Mouse (Mus musculus) kidney, embryonic 15.5 days (tissue): ENCODE measurements around the gene Cdkal1. TPM values are rescaled to one million over a fixed set of nuclear protein-coding genes. Genes with fewer than 3 reads are reported as not detected.
A peak's percentile ranks its signal among the peaks of the same experiment; 100 is the strongest.

Source experiments
- ATAC-seq: fragments of 200-750 bp; cut with Nextera tagmentation; replicated peaks from 2 replicates; pipeline ENCODE4 v1.8.0; 2017; ENCODE audit warnings: moderate TSS enrichment; ENCODE audit not compliant: low FRiP score
- H3K27ac ChIP-seq: fragments of 300-500 bp; sonication (generic); 2 replicates; pipeline ENCODE4 v1.5.1; 2015; ENCODE audit warnings: mild to moderate bottlenecking, inconsistent platforms
- H3K27me3 ChIP-seq: fragments of 300-500 bp; sonication (generic); 2 replicates; pipeline ENCODE4 v1.6.1; 2015; ENCODE audit warnings: inconsistent platforms
- H3K36me3 ChIP-seq: fragments of 300-500 bp; sonication (generic); 2 replicates; pipeline ENCODE4 v1.6.1; 2015; ENCODE audit warnings: inconsistent platforms
- H3K4me1 ChIP-seq: fragments of 300-500 bp; sonication (generic); 2 replicates; pipeline ENCODE4 v1.6.1; 2015; ENCODE audit warnings: inconsistent platforms
- H3K4me2 ChIP-seq: fragments of 300-500 bp; sonication (generic); 2 replicates; pipeline ENCODE4 v1.6.1; 2015; ENCODE audit warnings: moderate library complexity, mild to moderate bottlenecking, inconsistent platforms
- H3K4me3 ChIP-seq: fragments of 300-500 bp; sonication (generic); replicated peaks from 2 replicates; pipeline ENCODE4 v1.5.1; 2015; ENCODE audit warnings: mild to moderate bottlenecking, inconsistent platforms
- H3K9ac ChIP-seq: fragments of 300-500 bp; sonication (generic); 2 replicates; pipeline ENCODE4 v1.6.1; 2015; ENCODE audit warnings: mild to moderate bottlenecking, inconsistent platforms
- H3K9me3 ChIP-seq: fragments of 300-500 bp; sonication (generic); replicated peaks from 2 replicates; pipeline ENCODE4 v1.6.1; 2016; ENCODE audit warnings: inconsistent platforms
- WGBS: fragments of 180-500 bp; shearing (Covaris S2); methylation state at CpG from one replicate; pipeline ENCODE4 v1.1.7; 2015; ENCODE audit warnings: mixed read lengths; 5-methylcytosine and 5-hydroxymethylcytosine counted together
- polyA plus RNA-seq: library from polyadenylated mRNA; unstranded; fragments of >200 nt; fragmentation: Nextera tagmentation; extraction: Ambion mirVana; gene quantifications from 2 replicates; pipeline ENCODE4 v1.2.1, GENCODE M21; 2015

Gene Cdkal1
- polyA plus RNA-seq, 1 experiment from 2014 or later = 33.5 TPM

DNA sequence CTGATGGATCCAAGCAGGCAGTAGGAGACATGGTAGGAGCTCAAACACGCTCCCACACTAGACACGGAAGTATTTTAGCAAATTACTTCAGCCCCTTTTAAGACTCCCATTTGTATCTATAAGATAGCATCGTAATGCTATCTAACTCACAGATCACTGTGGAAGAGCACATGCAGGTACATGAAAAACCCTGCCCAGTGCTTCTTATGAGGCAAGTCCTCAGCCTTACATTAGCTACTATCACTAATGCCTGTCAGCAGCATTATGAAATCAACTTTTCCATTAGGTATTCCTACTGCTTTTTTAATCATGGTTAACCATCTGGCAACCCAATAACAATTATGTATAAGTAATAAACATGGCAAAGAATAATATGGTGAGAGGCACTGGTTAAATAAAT lies 47.5 kb downstream of the Cdkal1 start:
- no peak overlapping the region for H3K4me2 ChIP-seq
- H3K27me3 ChIP-seq = no peaks in the 10 kb centered on the region
- no peak overlapping the region for H3K27ac ChIP-seq
- H3K4me3 ChIP-seq = no peak overlapping the region
- H3K36me3 ChIP-seq = no peaks in the 10 kb centered on the region
- 89% methylated on average over 3 of the region's 3 CpGs for WGBS
- H3K9me3 ChIP-seq = no peaks in the 10 kb centered on the region
- H3K4me1 ChIP-seq = no peaks in the 10 kb centered on the region
- no peak overlapping the region for H3K9ac ChIP-seq
- ATAC-seq = no peak

DNA sequence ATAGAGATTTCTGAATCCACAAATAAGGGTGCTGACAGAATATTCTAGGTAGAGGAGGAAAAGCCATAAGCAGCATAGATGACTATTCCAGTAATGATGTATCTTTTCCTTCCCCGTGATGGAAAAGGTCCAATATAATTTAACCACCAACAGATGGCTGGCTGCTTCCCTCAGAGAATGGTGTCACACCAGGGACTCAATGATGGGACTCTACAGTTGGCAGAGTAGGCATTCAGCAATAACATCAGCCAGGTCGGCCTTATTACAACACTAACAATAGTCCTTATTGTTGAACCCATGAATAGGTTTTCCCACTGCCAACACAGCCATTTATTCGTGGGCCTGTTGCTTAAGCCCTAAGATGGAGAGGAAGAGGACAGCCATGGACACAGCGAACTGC lies 48.6 kb downstream of the Cdkal1 start:
- Histone ChIP-seq H3K27me3 (no peaks in the 10 kb centered on the region), H3K36me3 (no peaks in the 10 kb centered on the region), H3K4me2 (no peak overlapping the region), H3K9me3 (no peaks in the 10 kb centered on the region), H3K9ac (no peak overlapping the region), H3K27ac (no peak overlapping the region), H3K4me3 (no peak overlapping the region), H3K4me1 (no peaks in the 10 kb centered on the region)
- 88% methylated on average over 4 of the region's 4 CpGs for WGBS
- no peak for ATAC-seq

DNA sequence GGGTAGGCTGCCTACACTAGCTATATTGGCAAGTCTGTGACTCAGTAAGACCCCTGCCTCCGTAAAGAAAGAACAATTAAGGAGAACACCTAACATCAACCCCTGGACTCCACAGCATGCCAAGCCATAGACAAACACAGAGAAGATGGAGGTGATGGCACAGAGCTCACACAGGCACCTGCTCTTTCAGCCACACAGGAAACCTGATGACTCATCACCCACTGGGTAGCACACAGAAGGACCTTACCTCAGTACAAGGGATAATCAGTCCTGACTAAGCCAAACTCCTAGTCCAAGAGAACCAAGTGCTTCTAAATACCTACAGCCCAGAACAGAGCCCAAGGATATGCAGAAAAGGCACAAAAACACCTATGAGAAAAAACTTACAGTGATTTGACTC lies 50.2 kb downstream of the Cdkal1 start:
- no peak overlapping the region for H3K27ac ChIP-seq
- no peak for ATAC-seq
- H3K9ac ChIP-seq = no peak overlapping the region
- H3K4me1 ChIP-seq = no peaks in the 10 kb centered on the region
- no peaks in the 10 kb centered on the region for H3K27me3 ChIP-seq
- no peak overlapping the region for H3K4me2 ChIP-seq
- no peaks in the 10 kb centered on the region for H3K36me3 ChIP-seq
- no peaks in the 10 kb centered on the region for H3K9me3 ChIP-seq
- H3K4me3 ChIP-seq = no peak overlapping the region
- WGBS = 87% methylated on average over 1 of the region's 1 CpGs

DNA sequence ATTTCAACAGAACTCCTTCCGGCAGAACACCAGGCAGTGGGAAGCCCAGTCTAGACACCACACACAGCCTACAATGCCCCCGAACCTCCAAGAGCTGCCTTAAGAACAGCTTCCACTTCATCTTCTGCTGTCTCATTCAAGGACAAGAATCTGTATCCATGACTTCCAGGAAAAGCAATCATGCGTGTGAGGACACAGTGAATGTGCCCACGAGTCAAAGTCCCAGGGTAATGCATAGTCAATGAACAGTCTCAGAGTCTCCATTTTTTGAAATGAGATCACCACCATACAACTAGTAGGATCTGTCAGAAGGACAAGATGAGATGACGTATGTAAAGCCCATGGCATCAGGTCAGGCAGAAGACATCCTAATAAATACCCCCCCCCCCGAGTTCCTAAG lies 51.4 kb downstream of the Cdkal1 start:
- no peaks in the 10 kb centered on the region for H3K27me3 ChIP-seq
- no peaks in the 10 kb centered on the region for H3K36me3 ChIP-seq
- H3K9ac ChIP-seq = no peak overlapping the region
- no peak overlapping the region for H3K4me3 ChIP-seq
- H3K4me1 ChIP-seq = no peaks in the 10 kb centered on the region
- no peak overlapping the region for H3K4me2 ChIP-seq
- no peak overlapping the region for H3K27ac ChIP-seq
- 79% methylated on average over 6 of the region's 6 CpGs for WGBS
- no peaks in the 10 kb centered on the region for H3K9me3 ChIP-seq
- ATAC-seq = no peak

DNA sequence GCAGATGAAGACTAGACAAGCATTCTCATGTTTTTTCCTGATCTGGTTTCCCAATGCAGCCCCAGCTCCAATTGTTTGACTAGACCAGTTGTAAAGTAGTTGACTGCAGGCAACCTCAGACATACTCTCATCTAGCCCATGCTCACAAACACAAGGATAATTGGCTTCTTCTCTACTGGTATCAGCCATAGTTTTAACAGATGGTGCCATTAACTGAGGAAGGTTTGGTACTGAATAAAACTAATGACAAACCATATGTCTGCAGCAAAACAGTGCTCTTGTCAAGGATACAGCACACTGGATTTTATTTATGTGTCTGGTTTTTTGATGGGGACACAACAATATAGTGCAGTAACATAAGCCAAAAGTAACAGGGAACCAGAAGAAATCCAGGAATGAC lies 52.8 kb downstream of the Cdkal1 start:
- no peak overlapping the region for H3K4me3 ChIP-seq
- H3K36me3 ChIP-seq = no peaks in the 10 kb centered on the region
- H3K9me3 ChIP-seq = no peaks in the 10 kb centered on the region
- no peak overlapping the region for H3K27ac ChIP-seq
- H3K4me2 ChIP-seq = no peak overlapping the region
- H3K9ac ChIP-seq = no peak overlapping the region
- H3K4me1 ChIP-seq = no peaks in the 10 kb centered on the region
- ATAC-seq = no peak
- H3K27me3 ChIP-seq = no peaks in the 10 kb centered on the region

DNA sequence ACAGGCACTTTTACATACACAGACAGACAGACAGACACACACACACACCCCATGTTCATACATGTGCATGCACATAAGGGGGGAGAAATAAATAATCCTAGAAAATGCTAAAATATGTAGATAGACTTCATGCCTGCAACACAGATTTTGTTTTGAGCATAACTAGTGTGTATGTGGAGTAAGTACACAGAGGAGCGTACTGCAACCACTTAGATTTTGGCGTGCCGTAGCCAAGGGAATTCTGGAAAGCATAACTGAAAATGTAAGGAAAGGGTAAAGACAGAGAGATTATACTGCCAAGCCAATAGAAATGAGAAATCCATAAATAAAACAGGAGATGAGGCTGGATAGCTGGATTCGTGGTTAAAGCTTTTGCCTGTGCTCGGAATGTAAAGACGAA lies 55.4 kb downstream of the Cdkal1 start:
- Histone ChIP-seq H3K27me3 (no peaks in the 10 kb centered on the region), H3K4me3 (no peak overlapping the region), H3K27ac (no peak overlapping the region), H3K36me3 (no peaks in the 10 kb centered on the region), H3K9ac (no peak overlapping the region), H3K4me2 (no peak overlapping the region), H3K4me1 (no peaks in the 10 kb centered on the region), H3K9me3 (no peaks in the 10 kb centered on the region)
- WGBS = 95% methylated on average over 6 of the region's 6 CpGs
- ATAC-seq = no peak

DNA sequence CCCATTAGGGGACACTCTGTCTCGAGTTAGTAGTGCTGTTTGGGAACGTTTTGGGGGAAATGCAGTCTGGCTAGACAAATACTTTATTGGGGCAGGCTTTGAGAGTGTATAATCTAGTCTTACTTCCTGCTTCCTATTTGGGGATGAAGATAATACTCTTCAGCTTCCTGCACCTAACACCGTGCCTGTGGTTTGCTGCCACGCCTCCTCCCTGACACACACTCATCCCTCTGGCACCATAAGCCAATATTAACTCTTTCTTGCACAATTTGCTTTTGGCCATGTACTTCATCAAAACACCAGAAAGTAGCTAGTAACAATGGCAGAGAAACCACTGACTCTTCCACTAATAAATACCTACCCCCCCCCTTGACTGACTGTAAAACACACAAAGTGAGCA lies 63.4 kb downstream of the Cdkal1 start:
- Histone ChIP-seq H3K36me3 (no peaks in the 10 kb centered on the region), H3K4me2 (no peak overlapping the region), H3K9ac (no peak overlapping the region), H3K4me1 (0 out of 2 replicates have a peak, but pooled peaks cover 2% of the 10 kb centered on the region), H3K4me3 (no peak overlapping the region), H3K27ac (no peak overlapping the region), H3K9me3 (no peaks in the 10 kb centered on the region), H3K27me3 (no peaks in the 10 kb centered on the region)
- no peak for ATAC-seq
- WGBS = 53% methylated on average over 4 of the region's 4 CpGs

DNA sequence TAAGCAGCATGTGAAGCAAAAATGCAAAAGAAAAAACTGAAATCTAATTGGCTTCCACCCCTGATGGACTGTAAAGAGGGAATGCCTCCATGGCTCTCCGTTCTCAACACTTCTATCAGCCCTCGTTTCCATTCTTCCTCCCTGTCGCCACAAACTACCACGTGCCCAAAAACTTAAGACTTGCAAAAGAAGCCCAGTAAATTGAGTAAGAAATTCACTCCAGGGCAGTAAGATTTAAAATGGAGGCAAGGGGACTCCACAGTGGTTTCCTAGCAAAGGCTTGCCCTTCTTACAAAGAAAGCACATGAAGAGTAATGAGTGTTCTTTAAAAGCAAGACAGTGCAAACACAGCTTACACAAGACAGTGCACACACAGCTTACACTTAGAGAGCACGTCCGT lies 64.0 kb downstream of the Cdkal1 start:
- no peak overlapping the region for H3K4me2 ChIP-seq
- no peaks in the 10 kb centered on the region for H3K9me3 ChIP-seq
- H3K27me3 ChIP-seq = no peaks in the 10 kb centered on the region
- WGBS = 83% methylated on average over 6 of the region's 6 CpGs
- 0 out of 2 replicates have a peak, but pooled peaks cover 4% of the 10 kb centered on the region for H3K4me1 ChIP-seq
- no peak overlapping the region for H3K27ac ChIP-seq
- H3K9ac ChIP-seq = no peak overlapping the region
- H3K4me3 ChIP-seq = no peak overlapping the region
- H3K36me3 ChIP-seq = no peaks in the 10 kb centered on the region
- ATAC-seq = no peak

DNA sequence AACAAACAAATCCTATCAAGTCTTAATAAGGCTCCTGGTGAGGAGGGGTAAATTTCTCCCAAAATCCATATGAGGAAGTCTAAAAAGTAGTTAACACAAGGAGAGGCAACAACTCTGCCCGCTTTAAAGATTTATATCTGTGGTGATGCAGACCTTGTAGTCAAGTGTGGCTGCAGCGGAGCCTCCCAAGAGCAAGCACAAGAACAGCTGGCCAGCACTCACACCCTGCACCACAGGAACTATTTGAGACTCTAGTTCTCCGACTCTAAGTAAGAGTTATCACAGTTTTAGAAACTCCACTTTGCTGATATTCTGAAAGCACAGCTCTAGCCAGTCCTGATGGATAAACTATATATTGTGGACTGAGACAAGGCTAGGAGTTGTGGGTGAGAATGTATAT lies 68.5 kb downstream of the Cdkal1 start:
- ATAC-seq = no peak

DNA sequence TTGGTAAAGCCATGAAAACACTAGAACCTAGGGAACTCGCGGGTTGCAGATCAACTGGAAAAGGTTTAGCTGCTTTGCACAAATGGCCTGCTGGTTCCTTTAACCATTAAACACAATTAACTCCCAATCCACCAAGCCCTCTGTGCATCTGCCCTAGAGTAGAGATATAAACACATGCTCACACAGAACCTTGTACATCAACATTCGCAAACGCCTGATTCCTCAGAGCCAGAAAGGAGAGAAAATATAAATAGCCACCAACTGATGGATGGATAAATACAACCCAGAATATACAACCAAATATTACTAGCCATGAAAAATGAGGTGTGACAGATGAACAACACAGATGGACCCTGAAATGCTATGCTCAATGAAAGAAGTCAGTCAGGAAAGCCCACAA lies 70.6 kb downstream of the Cdkal1 start:
- WGBS = 82% methylated on average over 4 of the region's 4 CpGs
- no peak for ATAC-seq
- H3K4me3 ChIP-seq = no peak overlapping the region

More for the DNA sequence above, 68.5 kb downstream of the Cdkal1 start:
- Histone ChIP-seq H3K9me3 (no peaks in the 10 kb centered on the region), H3K36me3 (no peaks in the 10 kb centered on the region), H3K9ac (no peak overlapping the region), H3K27me3 (no peaks in the 10 kb centered on the region), H3K4me2 (no peak overlapping the region), H3K4me3 (no peak overlapping the region), H3K27ac (no peak overlapping the region), H3K4me1 (peaks cover 10% of the 10 kb centered on the region; the same call in 1 of the 2 replicates)
- WGBS = 30% methylated on average over 3 of the region's 3 CpGs

DNA sequence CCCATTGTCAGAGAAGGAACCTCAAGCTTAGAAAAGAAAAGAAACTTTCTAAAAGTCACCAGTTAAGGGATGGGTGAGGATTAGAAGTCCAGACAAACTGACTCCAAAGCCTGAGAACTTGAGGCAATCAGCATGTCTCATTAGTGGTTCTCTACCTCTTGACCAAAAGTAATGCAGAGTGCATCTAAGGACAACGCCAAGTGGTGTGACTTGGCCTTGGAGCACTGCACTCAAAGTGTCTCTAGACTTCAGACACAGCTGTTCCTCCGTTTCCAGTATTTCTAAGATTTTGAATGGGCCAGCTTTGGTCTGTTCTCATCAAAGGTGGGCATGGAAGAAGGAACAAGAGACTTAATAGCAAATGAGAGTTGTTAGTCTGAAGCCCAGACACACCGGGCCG lies 74.1 kb downstream of the Cdkal1 start:
- Histone ChIP-seq H3K4me2 (no peak overlapping the region), H3K36me3 (no peaks in the 10 kb centered on the region), H3K4me3 (no peak overlapping the region), H3K9ac (no peak overlapping the region), H3K27me3 (no peaks in the 10 kb centered on the region), H3K4me1 (peaks cover 18% of the 10 kb centered on the region), H3K9me3 (no peaks in the 10 kb centered on the region), H3K27ac (peak overlapping the region; percentile 63)
- ATAC-seq = no peak
- 84% methylated on average over 4 of the region's 4 CpGs for WGBS

More for the DNA sequence above, 70.6 kb downstream of the Cdkal1 start:
- H3K27me3 ChIP-seq = no peaks in the 10 kb centered on the region
- no peak overlapping the region for H3K4me2 ChIP-seq
- no peak overlapping the region for H3K27ac ChIP-seq
- H3K36me3 ChIP-seq = no peaks in the 10 kb centered on the region
- peaks cover 22% of the 10 kb centered on the region for H3K4me1 ChIP-seq
- no peak overlapping the region for H3K9ac ChIP-seq
- H3K9me3 ChIP-seq = no peaks in the 10 kb centered on the region

DNA sequence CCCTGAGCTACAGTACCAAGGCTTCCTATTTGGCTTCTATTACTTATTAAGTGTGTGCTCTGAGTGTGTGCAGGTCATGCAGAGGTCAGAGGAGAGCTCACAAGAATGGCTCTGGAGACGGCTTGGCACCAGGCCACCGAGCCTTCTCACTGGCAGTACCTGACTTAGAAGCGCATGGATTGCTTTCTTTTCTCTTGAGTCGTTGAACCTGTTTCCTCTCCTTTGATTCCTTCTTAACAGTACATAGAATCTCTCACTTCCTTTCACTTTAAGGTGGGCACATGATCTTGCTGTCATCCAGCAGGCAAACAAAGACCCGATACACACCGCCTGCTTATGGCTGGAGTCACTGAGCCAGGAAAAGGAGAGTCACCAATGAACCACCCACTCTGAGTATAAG lies 74.8 kb downstream of the Cdkal1 start:
- WGBS = 35% methylated on average over 6 of the region's 6 CpGs
- Histone ChIP-seq H3K4me3 (no peak overlapping the region), H3K36me3 (no peaks in the 10 kb centered on the region), H3K9me3 (no peaks in the 10 kb centered on the region), H3K4me2 (no peak overlapping the region), H3K4me1 (peaks cover 25% of the 10 kb centered on the region), H3K9ac (no peak overlapping the region), H3K27ac (peak overlapping the region; percentile 63), H3K27me3 (no peaks in the 10 kb centered on the region)
- ATAC-seq = peak; percentile 78

DNA sequence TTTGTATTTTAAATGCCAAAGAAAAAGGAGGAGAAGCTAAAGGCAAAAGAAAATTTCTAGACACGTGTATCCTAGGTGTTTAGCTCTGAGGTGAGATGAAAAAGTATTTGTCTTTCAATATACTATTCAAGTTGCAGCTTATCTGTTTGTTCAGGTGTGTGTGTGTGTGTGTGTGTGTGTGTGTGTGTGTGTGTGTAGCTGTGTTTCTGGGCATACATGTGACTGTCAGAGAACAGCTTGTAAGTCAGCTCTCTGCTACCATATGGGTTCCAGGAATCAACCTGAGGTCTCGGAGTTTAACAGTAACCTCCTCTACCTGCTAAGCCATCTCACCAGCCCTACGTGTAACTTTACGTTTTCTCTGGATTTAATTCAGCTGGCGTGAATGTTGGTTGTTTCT lies 76.0 kb downstream of the Cdkal1 start:
- Histone ChIP-seq H3K4me1 (peaks cover 30% of the 10 kb centered on the region), H3K9me3 (no peaks in the 10 kb centered on the region), H3K36me3 (no peaks in the 10 kb centered on the region), H3K9ac (no peak overlapping the region), H3K4me3 (no peak overlapping the region), H3K27ac (no peak overlapping the region), H3K27me3 (no peaks in the 10 kb centered on the region), H3K4me2 (no peak overlapping the region)
- ATAC-seq = no peak
- WGBS = 83% methylated on average over 5 of the region's 5 CpGs
